Mouse (Mus musculus) c-Kit-negative CD71-positive TER-119-positive erythroid progenitor cells, embryonic 14.5 days (primary cell): ENCODE measurements around the gene Ubtf.
"Not testable (repeated sequence)": the region's sequence is repeated elsewhere in the genome, so short reads cannot be mapped to it uniquely, and the experiment has no call there.

Source experiments
- DNase-seq: peaks from one replicate; pipeline ENCODE4 v3.0.0-alpha.2; 2013; ENCODE audit warnings: low read depth, low spot score

The Ubtf gene

DNA sequence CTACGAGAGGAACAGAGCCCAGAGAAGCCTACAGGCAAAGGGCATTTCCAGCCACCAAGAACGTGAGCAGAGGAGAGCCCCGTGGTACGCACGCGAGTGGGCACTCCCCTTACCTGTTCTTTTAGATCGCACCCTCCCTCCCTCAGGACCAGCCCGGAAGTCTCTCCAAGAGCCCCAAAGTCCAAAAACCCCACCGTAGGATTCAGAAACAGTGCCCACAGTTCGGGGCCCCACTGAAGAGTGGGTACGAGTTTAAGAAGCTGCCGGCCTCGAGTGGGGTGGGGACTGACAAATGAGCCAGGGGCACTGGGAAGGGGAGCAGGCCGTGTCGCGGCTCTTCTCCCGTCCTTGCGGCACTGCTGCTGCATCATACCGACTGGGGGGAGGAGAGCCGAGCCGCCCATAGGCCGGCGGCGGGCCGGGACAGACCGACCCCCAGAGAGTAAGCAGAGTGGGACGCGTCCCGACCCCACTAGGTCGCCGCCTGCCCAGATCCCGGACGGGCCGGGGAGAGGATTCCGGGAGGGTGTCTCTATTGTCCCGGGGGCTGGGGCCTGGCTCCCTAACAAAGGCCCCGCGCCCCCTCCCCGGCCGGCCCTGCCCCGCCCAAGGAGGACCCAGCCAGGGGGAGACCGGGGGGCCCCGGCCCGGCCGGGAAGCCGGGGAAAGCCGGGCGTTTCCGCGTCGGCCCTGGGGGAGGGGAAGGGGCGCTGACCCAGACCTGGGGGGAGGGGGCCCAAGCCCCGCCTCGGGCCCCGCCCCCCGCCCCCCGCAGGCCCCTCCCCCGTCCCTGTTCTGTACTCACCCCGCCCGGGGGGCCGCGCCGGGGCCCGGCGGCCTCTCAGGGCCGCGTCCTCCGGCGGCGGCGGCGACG is 23.7 kb downstream of the Ubtf start:
- DNase-seq: no peak

- no peak for DNase-seq
These were observed 24.5 kb downstream of the Ubtf start for GRCm38 (mm10) chr11:102294887-102295597.

- no peak for DNase-seq
These were observed 25.1 kb downstream of the Ubtf start for GRCm38 (mm10) chr11:102294416-102294815.

- no peak for DNase-seq
These were observed 25.6 kb downstream of the Ubtf start for GRCm38 (mm10) chr11:102293971-102294370.

DNA sequence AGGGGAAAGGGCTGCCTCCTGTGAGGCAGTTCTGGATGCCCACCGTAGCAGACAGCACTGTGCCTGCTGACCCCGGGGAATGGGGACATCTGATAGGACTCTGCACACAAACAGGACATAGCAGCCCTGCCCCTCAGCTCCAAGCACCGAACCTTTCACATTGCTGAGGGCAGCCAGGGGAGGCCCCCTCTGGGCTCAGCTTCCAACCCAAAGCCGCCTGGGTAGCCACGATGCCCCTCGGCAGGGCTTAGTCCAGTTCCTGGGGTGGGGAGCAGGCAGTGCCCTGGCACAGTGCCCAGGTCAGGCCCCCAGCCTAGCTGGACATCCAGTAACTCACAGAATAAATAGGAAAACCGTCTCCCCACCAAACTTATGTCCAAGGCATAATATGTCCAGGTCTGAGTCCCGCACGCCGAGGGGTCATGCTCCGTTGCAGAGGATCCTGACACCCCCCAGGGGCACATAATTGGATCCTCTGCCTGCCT is 28.4 kb downstream of the Ubtf start:
- no peak for DNase-seq

- DNase-seq: no peak
These were observed 29.4 kb downstream of the Ubtf start for GRCm38 (mm10) chr11:102290141-102290540.

GRCm38 (mm10) chr11:102289511-102290100 is 29.9 kb downstream of the Ubtf start:
- no peak for DNase-seq

DNA sequence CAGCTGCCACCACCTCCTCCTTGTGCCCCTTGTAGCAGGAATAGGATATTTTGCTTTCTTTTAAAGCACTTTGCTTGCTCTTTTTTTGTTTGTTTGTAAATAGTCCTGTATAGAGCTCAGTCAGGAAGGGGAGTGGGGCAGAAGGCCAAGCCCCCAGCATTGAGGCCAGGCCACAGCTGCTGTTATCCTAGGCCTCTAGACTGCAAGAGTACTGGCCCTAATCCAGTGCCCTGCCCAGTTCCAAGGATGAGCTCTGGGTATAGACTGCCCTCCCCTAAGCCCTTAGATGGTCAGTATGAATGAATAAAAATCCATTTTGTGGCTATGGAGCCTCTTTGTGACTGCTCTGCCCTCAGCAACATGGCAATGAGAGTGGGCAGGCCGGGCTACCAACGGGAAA is 30.6 kb downstream of the Ubtf start:
- no peak for DNase-seq

DNA sequence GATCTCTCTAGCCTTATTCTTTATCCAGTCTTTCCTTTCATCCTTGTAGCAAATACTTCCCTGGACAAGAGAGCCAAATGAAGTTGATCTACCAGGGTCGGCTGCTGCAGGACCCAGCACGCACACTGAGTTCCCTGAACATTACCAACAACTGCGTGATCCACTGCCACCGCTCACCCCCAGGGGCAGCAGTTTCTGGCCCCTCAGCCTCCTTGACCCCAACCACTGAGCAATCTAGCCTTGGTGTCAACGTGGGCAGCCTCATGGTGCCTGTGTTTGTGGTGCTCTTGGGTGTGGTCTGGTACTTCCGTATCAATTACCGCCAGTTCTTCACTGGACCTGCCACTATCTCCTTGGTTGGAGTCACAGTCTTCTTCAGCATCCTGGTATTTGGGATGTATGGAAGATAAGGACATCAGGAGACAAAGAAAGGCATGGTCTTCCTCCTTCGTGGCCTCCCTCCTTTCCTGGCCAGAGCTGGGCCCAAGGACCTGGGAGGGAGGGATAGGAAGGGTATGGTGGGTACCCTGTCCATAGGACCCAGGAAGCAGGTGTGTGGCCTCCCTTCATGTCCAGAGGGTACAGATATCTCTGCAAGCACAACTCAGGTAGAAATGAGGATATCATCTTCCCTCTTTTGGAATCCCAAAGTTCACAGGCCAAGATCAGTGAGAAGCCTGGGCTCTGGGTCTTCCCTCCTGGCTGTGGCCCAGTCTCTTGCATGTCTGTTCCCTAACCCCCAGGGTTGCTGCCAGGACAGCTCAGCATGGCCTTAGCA is 31.3 kb downstream of the Ubtf start:
- DNase-seq: no peak

- no peak for DNase-seq
These were observed 32.1 kb downstream of the Ubtf start for GRCm38 (mm10) chr11:102287485-102287884.

DNA sequence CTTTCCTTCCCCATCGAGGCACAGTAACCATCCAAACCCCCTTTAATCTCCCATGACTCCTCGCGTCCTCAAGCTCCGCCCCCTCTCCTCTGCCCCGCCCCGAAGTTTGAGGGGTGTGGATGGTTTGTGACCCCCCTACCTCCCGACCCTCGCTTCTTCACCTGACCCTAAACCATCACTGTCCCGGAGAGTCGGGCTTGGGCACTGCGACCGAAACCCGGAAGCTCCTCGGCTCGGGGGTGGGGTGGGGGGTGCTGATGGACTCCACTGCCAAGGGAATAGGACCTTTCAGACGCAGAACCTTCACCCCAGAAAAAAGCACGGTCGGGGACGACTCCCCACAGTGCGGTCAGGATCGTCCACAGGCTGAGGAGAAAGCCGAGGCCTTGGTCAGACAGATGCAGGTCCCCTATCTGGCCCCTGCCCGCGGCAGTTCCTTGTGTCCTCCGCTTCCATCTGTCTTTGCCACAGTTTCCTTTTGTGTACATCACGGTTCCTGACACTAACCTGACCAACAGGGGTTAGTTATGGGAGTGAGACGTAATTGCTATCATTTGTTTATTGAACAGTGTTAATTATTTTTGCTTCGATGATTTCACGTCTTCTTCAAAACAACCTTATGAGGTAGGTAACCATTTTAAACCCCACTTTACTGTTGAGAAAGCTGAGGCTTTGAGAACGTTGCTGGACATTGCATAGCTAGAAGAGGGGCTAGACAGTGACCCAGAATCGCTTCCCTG is 34.3 kb downstream of the Ubtf start:
- DNase-seq: no peak

GRCm38 (mm10) chr11:102284501-102285094 is 34.9 kb downstream of the Ubtf start, which contains the start of gene Tmub2:
Gene Tmub2, plus strand, starts transcription at chr11:102284931.
- DNase-seq: peak; percentile 99

DNA sequence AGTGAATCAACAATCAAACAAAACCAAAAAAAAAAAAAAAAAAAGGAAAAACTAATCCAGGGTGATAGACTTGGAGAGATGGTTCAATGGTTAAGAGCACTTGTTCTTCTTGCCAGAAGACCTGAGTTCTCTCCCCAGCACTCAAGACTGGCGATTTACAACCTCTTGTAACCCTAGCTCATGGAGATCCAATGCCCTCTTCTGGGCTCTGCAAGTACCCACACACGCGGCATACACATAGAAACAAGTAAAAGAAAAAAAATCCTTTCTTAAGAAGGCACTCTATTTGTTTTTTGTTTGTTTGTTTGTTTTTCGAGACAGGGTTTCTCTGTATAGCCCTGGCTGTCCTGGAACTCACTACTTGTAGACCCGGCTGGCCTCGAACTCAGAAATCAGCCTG is 35.6 kb downstream of the Ubtf start:
- DNase-seq: no peak

GRCm38 (mm10) chr11:102280267-102280666 is 39.3 kb downstream of the Ubtf start:
- DNase-seq: not testable (repeated sequence)

- no peak for DNase-seq
These were observed 39.9 kb downstream of the Ubtf start for GRCm38 (mm10) chr11:102279595-102279994.

- DNase-seq: no peak
These were observed 41.8 kb downstream of the Ubtf start for GRCm38 (mm10) chr11:102277754-102278153.

DNA sequence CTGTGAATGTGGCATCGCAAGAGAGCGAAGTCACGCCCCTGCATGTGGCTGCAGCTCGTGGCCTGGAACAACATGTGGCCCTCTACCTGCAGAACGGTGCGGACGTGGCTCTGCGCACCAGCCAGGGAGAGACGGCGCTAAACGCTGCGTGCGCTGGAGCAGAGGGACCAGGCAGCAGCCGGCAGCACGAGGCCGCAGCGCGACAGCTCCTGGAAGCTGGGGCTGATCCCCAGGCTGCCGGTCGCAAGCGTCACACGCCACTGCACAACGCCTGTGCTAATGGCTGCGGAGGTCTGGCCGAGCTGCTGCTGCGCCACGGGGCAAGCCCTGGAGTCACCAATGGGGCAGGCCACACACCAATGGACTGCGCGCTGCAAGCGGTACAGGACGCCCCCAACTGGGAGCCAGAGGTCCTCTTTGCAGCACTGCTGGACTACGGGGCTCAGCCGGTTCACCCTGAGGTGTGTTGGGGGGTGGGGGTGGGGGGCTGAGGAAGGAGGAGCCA is 43.1 kb downstream of the Ubtf start:
- DNase-seq: no peak

- no peak for DNase-seq
These were observed 50.9 kb downstream of the Ubtf start, which contains the start of gene Asb16 for GRCm38 (mm10) chr11:102268520-102269244. Gene Asb16, plus strand, starts transcription at chr11:102268743.

- no peak for DNase-seq
These were observed 52.1 kb downstream of the Ubtf start for GRCm38 (mm10) chr11:102267480-102267879.
